Mouse (Mus musculus) erythroid progenitor cell, adult 5-6 weeks (primary cell): ENCODE data around the gene Igf2r. TPM values are rescaled to one million over a fixed set of nuclear protein-coding genes. Genes with fewer than 3 reads are reported as not detected.

Experiments
- ATAC-seq: replicated peaks from 2 replicates; pipeline ENCODE4 v1.8.0; 2016; ENCODE audit warnings: moderate number of reproducible peaks, mild to moderate bottlenecking, moderate TSS enrichment, inconsistent platforms; ENCODE audit not compliant: poor library complexity, low FRiP score, severe bottlenecking
- total RNA-seq, 2 experiments: library from RNA; stranded (forward) in 1 of 2; stranded (reverse) in 1 of 2; fragments of 150-400 nt in 1 of 2; fragments of 186-747, 209-891 nt in 1 of 2; gene quantifications; 2 replicates each; pipeline versions ENCODE4 v1.2.3 to v1.2.4; 2015 to 2017; ENCODE audit warnings: low replicate concordance in 2 of 2

Gene Igf2r
- total RNA-seq, 2 experiments from 2014 or later, result 1.7 to 12.9 TPM

- ATAC-seq, result no peak
Measured at GRCm38 (mm10) chr17:12754243-12755007, 15.0 kb downstream of the Igf2r start.

DNA sequence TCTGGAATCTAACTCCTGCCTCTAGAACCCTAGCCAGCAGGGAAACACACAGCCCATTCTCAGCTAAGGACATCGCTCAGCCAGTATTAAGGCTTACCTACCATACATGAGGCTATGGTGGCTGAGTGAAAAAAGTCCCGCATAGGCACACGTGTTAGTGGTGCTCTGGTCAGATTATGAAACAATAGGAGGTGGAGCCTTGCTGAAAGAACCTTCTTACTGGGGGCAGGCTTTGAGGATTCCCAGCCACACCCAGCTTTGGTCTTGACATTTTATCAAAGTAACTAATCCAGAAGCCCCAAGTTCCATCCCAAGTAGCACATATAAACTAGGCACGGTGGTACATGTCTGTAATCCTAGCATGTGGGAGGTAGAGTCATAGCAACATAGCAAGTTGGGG is 16.4 kb downstream of the Igf2r start:
- ATAC-seq, result no peak

GRCm38 (mm10) chr17:12751641-12752040 is 17.8 kb downstream of the Igf2r start:
- no peak for ATAC-seq

DNA sequence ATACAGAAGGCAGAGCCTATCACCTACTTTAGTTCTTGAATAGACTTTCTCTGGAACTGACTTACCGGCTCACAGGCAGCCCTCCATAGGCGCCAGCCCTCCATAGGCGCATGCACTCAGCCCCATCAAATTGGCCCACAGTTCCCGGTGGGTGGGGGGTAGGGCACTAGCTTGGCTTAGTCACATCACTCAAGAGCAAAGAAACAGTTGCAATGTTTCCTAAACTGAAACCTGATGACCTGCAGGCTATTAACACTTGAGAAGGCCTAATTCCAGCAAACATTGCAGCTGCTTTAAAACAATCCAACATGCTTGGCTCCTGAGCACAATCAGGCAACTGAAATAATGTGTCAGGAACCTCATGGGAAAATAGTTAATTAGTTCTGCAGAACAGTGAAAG is 18.2 kb downstream of the Igf2r start:
- ATAC-seq, result no peak

DNA sequence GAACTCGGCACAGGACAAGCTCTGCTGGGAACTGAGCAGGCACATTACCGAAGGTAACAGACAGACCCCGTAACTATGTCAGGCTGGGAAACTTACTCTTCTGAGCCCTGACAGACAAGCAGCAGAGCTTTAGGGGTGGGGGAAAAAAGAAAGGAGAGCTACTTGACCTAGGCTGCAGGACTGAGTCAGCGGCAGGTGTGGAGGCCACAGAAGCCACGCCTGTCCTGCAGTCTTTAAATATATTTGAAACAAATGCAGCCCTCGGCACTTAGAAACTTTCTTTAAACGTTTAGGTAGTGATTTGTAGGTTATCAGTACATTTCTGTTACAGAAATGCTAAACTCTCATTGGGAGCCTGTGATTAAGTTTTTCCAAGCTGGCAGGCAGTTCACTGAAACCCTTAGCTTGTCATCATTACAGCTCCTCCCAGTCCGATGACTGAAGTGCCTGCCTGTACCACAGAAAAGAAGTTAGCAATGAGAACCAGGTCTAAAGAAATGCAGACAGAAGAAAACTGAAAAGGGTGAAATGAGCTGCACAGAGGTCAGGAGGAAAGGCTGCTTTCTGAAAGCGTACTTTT is 18.8 kb downstream of the Igf2r start:
- no peak for ATAC-seq

DNA sequence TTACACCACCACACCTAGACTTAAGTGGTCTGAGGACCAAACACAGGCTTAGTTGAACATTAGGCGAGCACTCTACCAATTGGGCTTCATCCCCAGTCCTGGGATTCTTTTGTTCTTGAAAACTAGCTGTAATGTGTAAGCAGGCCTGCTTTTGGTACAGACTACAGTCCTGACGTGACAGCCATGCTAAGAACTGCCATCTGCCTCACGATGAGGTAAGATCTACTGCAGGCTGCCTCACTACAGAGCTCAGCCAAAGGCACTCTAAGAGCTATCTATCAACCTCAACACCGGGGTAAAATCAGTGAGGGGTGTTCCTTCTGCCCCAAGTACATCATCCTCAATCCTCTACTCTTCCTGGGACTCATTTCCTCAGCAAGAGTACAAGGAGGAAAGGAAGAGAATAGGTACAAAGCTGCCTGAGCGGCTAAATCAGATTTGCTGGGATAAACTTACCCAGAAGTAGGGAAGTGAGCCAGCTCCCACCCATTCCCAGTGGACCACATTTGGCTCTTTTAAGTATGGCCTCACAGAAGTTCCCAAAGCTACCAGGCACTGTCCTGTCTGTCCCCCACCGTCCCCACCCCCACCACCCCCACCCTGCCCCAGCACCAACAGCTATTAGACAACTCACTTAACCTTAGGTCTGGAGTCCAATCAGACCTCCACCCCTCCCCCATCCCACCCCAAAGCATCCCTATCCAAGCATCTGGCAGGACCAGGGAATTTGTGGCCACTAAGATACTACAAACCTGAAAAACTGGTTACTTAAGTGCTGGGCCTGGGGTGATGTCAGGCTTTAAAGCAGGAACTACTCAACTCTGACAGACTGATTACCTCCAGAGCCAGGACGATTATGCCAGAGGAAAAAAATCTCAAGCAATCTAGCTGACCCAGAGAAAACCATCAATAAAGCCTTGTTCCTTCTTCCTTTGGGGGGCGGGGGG is 19.8 kb downstream of the Igf2r start:
- ATAC-seq, result no peak

GRCm38 (mm10) chr17:12745761-12746160 is 23.7 kb downstream of the Igf2r start:
- no peak for ATAC-seq

DNA sequence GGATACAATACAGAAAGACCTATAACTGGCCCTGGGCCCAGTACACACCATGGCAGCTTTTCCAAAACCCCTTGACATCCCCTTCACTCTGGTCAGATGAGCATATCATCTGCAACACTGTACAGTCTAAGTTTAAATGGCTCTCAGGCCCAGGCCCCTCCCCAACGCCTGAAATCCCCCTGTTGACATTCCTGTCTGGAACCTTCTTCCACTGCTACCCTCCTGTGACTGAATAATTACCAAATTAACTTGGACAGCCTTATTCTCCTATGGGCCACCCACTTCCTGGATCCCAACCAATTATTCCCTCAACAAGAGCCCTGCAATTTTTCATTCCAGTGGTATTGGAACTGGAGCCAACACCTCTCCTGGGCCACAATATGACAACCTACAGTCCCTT is 25.4 kb downstream of the Igf2r start:
- no peak for ATAC-seq

- ATAC-seq, result no peak
Measured at GRCm38 (mm10) chr17:12742151-12742908, 27.1 kb downstream of the Igf2r start.

DNA sequence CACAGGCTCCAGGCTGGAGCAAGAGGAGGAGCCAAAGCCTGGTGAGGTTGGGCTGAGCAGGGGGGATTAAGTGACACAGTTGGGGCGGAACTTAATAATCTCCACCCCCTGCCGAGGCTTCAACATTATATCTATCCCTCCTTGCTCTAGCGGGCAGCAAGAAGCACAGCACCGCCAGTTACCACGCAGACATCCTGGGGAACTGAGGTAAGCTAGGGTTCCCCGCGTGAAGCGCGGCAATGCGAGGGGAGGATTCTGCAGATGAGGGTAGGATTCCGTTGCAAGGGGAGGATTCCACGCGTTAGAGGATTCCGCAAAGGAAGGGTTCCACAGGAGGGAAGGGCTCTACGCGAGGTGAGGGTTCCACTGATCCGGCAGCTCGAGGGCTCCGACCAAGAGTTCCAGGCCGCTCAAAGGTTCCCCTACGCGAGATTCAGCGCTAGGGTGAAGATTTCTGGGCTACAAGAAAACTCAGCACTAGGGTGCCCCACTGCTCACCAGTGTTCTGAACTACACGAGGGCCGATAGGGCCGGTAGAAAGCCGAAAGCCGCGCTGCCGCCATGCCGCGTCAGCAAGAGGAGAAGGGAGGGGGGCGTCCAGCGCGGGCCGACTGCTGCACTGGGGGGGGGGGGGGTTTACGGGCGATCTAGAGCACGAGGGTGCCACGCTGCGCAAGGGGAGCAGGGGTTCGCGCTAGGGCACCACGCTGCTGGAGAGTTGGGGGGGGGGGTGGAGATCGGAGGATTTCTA is 28.1 kb downstream of the Igf2r start:
- no peak for ATAC-seq

DNA sequence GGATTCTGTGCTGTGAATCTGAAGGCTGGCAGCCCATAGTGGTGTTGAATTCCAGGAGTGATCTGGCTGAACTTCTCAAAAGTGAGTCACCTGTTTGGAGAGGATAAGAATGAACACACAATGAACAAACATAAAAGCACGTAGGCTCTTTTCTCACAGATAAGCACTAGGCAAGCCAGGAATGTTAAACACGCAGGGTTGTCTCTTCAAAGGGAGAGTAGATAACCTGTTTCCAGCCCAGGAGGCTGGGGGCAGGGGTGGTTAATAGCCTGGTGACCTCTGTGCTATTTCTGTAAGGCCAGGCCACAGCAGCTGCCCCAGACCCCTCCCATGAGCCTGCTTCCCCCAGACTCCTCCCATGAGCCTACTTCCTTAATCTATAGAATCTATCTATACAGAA is 29.1 kb downstream of the Igf2r start:
- no peak for ATAC-seq

- ATAC-seq, result no peak
Measured at GRCm38 (mm10) chr17:12739516-12739915, 29.9 kb downstream of the Igf2r start.

GRCm38 (mm10) chr17:12737934-12738333 is 31.5 kb downstream of the Igf2r start:
- no peak for ATAC-seq

DNA sequence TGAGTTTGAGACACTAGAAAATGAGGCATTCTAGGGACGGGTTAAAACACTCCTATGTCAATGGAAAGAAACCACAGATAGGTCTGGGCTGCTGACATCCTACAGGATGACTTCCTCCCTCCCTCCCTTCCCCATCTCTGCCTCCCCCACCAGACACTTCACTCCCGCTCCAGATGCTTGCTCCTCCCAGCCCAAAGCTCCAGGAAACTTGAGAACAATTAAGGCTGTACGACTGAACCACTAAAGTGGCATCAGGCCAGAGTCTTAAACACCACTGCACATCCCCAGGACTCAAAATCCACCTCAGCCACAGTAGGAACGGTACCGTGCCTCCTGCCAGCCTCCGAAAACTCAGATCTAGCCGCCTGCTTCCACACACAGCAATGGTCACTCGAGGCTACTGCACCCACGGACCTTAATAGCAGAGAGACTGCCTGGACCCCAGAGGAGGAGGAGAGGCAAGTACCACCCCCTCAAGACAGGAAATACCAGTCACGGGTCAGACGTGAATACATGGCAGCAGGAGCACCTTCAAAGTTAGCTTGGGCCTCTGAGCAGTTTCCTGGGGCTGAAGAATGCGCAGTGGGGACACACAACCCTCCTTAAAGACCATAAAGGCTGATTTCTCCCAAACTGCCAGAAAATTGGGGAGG is 35.1 kb downstream of the Igf2r start:
- no peak for ATAC-seq

DNA sequence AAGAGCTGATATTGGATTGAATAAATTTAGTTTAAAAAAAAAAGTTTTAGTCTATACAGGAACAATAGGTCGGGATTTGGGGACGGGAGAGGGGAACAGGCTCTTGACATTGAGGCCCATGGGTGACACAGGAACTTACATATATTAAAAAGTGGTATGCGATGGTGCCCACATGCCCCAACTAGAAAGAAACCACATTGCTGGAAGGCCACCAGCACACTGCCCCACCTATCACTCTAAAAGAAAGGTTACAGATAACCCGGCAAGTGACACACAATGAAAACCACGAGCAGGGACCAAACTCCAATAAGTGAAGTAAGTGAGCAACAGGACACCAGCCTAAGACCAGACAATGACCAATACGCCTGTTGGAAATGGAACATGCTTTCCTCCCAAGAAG is 36.3 kb downstream of the Igf2r start:
- ATAC-seq, result no peak

DNA sequence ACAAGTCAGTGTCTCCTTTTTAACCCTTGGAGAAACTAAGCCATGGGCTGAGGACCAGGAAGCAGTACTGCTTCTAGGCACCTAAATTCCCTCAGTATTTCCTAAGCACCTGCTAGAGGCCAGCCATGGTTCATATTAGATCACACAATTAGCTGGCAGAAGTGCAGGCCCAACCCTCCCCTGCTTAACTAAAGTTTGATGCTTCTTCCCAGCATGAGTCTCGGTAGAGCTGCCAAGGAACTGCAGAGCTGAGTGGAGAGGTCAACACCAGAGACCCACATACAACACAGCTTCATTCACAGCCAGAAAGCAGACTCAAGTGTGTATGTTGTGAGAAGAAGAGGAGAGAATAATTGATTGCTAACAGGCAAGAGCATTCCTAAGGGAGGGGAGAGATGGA is 40.9 kb downstream of the Igf2r start:
- no peak for ATAC-seq

DNA sequence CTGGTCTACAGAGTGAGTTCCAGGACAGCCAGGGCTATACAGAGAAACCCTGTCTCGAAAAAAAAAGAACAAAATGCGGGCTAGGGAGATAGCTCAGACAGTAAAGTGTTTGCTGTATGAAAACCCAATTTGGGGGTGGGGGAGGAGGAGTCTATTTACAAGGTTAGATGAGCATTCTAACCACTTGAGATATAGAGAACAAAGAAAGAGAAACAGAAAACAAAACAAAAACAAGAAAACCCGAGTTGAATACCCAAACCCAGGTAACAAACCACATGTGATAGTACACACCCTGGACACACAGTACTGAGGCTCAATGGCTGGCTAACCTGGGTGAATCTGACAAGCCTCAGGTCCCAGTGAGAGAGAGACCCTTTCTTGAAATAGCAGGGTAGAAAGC is 41.7 kb downstream of the Igf2r start:
- ATAC-seq, result no peak

GRCm38 (mm10) chr17:12725871-12726270 is 43.6 kb downstream of the Igf2r start:
- no peak for ATAC-seq
